Mouse (Mus musculus) lung, adult 2 months (tissue): ENCODE results near the gene Snai3.

Experiments used
- CTCF ChIP-seq: fragments of 200-500 bp; IDR thresholded peaks from 2 replicates; pipeline ENCODE4 v1.5.1; 2011; ENCODE audit warnings: mild to moderate bottlenecking, low read length, control low read depth; ENCODE audit not compliant: insufficient read depth
- POLR2A ChIP-seq: fragments of 200-500 bp; IDR thresholded peaks from 2 replicates; pipeline ENCODE4 v1.6.1; 2011; ENCODE audit warnings: low read depth, mild to moderate bottlenecking, control low read depth, low read length, borderline replicate concordance; ENCODE audit errors: extremely low read depth

DNA sequence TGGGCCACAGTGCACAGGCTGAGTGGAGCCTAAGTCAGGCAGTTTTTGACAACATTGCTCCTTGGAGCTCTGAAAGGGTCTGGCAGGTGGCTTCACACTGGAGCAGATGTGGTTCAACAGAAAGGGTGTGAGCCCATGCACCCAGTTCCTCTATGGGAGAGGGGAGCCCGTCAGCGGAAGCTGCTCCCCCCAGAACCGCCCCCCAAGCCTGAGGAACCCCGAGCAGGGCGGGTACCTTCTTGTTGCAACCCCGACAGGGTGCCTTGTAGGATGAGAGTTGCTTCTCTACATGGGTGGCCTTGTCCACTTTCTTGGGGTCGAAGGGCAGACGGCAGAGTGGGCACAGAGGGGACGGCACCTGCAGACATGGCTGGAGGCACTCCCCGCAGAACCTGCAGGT lies 9.4 kb upstream of the Snai3 start:
- TF ChIP-seq POLR2A: no peak
- no peak for TF ChIP-seq CTCF
